In the genomic region with DNA sequence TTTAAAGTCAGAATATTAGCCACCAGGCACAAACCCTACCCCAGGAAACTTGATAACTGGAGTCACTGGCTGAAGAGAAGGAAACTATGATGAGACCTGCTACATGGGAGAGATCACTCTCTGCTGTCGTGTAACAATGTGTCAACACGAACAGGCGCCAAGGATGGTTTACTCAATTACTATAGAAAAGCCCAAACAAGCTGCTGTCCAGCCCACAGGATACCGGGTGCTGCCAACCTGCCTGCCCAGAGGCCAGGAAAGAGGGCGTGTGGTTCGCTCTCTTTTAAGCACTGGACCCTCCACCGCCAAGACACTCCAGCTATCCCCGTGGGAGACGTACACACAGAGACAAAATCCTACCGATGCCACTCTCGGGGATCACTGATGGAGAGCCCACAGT, we compare ENCODE assay signal across 21 mouse cellular contexts. TPM values are rescaled to one million over a fixed set of nuclear protein-coding genes. Genes with fewer than 3 reads are reported as not detected.
DNase-seq lines count a peak whose midpoint lies in the region; ATAC-seq and TF ChIP-seq lines count a peak whose summit lies in the region.
"Had no signal": no experiment of that assay in that cellular context is flagged by ENCODE, and none has a peak within 500 bp of the region (broad histone marks: within the 10 kb centered on the region; RNA-seq: fewer than 3 reads in every experiment).

No protein-coding gene starts in this region.

- peaks cover 21% of the 10 kb centered on the region for H3K4me1 ChIP-seq in limb, embryonic 12.5 days (replicated peaks)
- H3K4me1 ChIP-seq in limb, embryonic 10.5 days: peaks cover 13% of the 10 kb centered on the region
- peaks cover 34% of the 10 kb centered on the region for H3K4me1 ChIP-seq in limb, embryonic 13.5 days
- H3K4me1 ChIP-seq in forebrain, embryonic 15.5 days: no peaks in the 10 kb centered on the region; the same call in 1 of the 2 replicates
- H3K4me1 ChIP-seq: liver, embryonic 15.5 days; midbrain, embryonic 13.5 days had no signal

- H3K9me3 ChIP-seq in limb, embryonic 12.5 days: peaks cover 2% of the 10 kb centered on the region; the same call in 1 of the 2 replicates
- H3K9me3 ChIP-seq in limb, embryonic 10.5 days (replicated peaks): no peaks in the 10 kb centered on the region
- peaks cover 7% of the 10 kb centered on the region; the same call in 1 of the 2 replicates for H3K9me3 ChIP-seq in limb, embryonic 13.5 days
- H3K9me3 ChIP-seq in forebrain, embryonic 15.5 days: 0 out of 2 replicates have a peak, but pooled peaks cover 7% of the 10 kb centered on the region
- H3K9me3 ChIP-seq: liver, embryonic 15.5 days had no signal

- peak overlapping the region; percentile 25; the same call in 1 of the 2 replicates for H3K4me2 ChIP-seq in limb, embryonic 12.5 days
- peak overlapping the region; percentile 38 for H3K4me2 ChIP-seq in limb, embryonic 13.5 days (replicated peaks)
- no peak overlapping the region for H3K4me2 ChIP-seq in forebrain, embryonic 15.5 days (replicated peaks)
- H3K4me2 ChIP-seq: liver, embryonic 15.5 days; midbrain, embryonic 13.5 days; neural tube, embryonic 13.5 days had no signal

- H3K36me3 ChIP-seq in limb, embryonic 12.5 days: no peaks in the 10 kb centered on the region
- H3K36me3 ChIP-seq in limb, embryonic 10.5 days: no peaks in the 10 kb centered on the region
- no peaks in the 10 kb centered on the region; the same call in 1 of the 2 replicates for H3K36me3 ChIP-seq in limb, embryonic 13.5 days
- 0 out of 2 replicates have a peak, but pooled peaks cover 4% of the 10 kb centered on the region for H3K36me3 ChIP-seq in forebrain, embryonic 15.5 days
- H3K36me3 ChIP-seq: liver, embryonic 15.5 days; midbrain, embryonic 13.5 days; neural tube, embryonic 13.5 days had no signal

- no peak overlapping the region for H3K9ac ChIP-seq in limb, embryonic 12.5 days (replicated peaks)
- no peak overlapping the region; the same call in 1 of the 2 replicates for H3K9ac ChIP-seq in limb, embryonic 13.5 days
- no peak overlapping the region for H3K9ac ChIP-seq in forebrain, embryonic 15.5 days (replicated peaks)
- H3K9ac ChIP-seq: liver, embryonic 15.5 days; midbrain, embryonic 13.5 days; neural tube, embryonic 13.5 days had no signal

- intact Hi-C loops in gastrocnemius, adult 2 months (cut with DNase I): no loop called here

- WGBS in limb, embryonic 12.5 days: 67% methylated on average over 11 of the region's 11 CpGs
- 76% methylated on average over 11 of the region's 11 CpGs for WGBS in limb, embryonic 10.5 days
- 53% methylated on average over 11 of the region's 11 CpGs for whole genome bisulfite sequencing in limb, embryonic 13.5 days
- 58% methylated on average over 11 of the region's 11 CpGs for WGBS in forebrain, embryonic 15.5 days

- TF ChIP-seq CTCF in gastrocnemius, adult 2 months (IDR thresholded peaks at IDR 0.05): no peak

- peak overlapping the region; percentile 56 for H3K4me3 ChIP-seq in gastrocnemius, adult 2 months
- H3K4me3 ChIP-seq in limb, embryonic 12.5 days (replicated peaks): no peak overlapping the region
- H3K4me3 ChIP-seq in limb, embryonic 10.5 days: no peak overlapping the region
- no peak overlapping the region for H3K4me3 ChIP-seq in limb, embryonic 13.5 days
- H3K4me3 ChIP-seq in forebrain, embryonic 15.5 days: no peak overlapping the region
- H3K4me3 ChIP-seq: erythroblast, embryonic 14.5 days; liver, embryonic 15.5 days; midbrain, embryonic 13.5 days; neural tube, embryonic 13.5 days had no signal

- no peaks in the 10 kb centered on the region for H3K27me3 ChIP-seq in limb, embryonic 12.5 days
- no peaks in the 10 kb centered on the region for H3K27me3 ChIP-seq in limb, embryonic 10.5 days (ENCODE audit: low read depth, poor library complexity, severe bottlenecking)
- H3K27me3 ChIP-seq in limb, embryonic 13.5 days: no peaks in the 10 kb centered on the region
- no peaks in the 10 kb centered on the region for H3K27me3 ChIP-seq in forebrain, embryonic 15.5 days
- H3K27me3 ChIP-seq: liver, embryonic 15.5 days; midbrain, embryonic 13.5 days; neural tube, embryonic 13.5 days had no signal

- no peak for ATAC-seq in limb, embryonic 12.5 days (ENCODE audit: insufficient number of reproducible peaks, insufficient read depth, low FRiP score, low TSS enrichment, low read depth)
- ATAC-seq in limb, embryonic 13.5 days (ENCODE audit: low FRiP score, low read depth): peak; percentile 7; the same call in 1 of the 2 replicates
- ATAC-seq in forebrain, embryonic 15.5 days (replicated peaks): no peak
- ATAC-seq: forebrain, embryonic 14.5 days; midbrain, embryonic 13.5 days had no signal

- peak overlapping the region; percentile 67 for H3K27ac ChIP-seq in gastrocnemius, adult 2 months
- peak overlapping the region; percentile 20; the same call in 1 of the 2 replicates for H3K27ac ChIP-seq in limb, embryonic 12.5 days
- H3K27ac ChIP-seq in limb, embryonic 10.5 days: no peak overlapping the region
- H3K27ac ChIP-seq in limb, embryonic 13.5 days: no peak overlapping the region; the same call in 1 of the 2 replicates
- no peak overlapping the region for H3K27ac ChIP-seq in forebrain, embryonic 15.5 days (replicated peaks)
- H3K27ac ChIP-seq: liver, embryonic 15.5 days; midbrain, embryonic 13.5 days; neural tube, embryonic 13.5 days; stomach, postnatal 0 days had no signal

- DNase-seq in gastrocnemius, adult 2 months: peak; percentile 43
- DNase-seq in gastrocnemius, postnatal 10 days: no peak
- DNase-seq in limb, embryonic 10.5 days (ENCODE audit: low spot score): no peak
- DNase-seq in 3T3-L1 (ENCODE audit: low read depth, low spot score): peak; percentile 34
- DNase-seq: cerebellum, adult 8-10 months; kidney, adult 18-20 months; kidney, postnatal 25 days; layer of hippocampus, adult 9-11 months; right cerebral cortex, adult 18-20 months; thymus, postnatal 14 days had no signal

RNA-seq across cellular contexts. Expression of gene Bicc1, which starts 13.7 kb away (rescaled TPM):
- 1 to 10 TPM; 7.9 to 9.7 TPM for total RNA-seq in gastrocnemius, adult 2 months (2021)
- total RNA-seq in gastrocnemius, postnatal 10 days (2021): 10 to 100 TPM; 29.2 to 34.9 TPM
- 15.6 and 17.7 TPM in 2 replicates for polyA plus RNA-seq in limb, embryonic 12.5 days (2016; fragmentation: Nextera tagmentation; extraction: Ambion mirVana)
- polyA plus RNA-seq in limb, embryonic 10.5 days (2016; fragmentation: Nextera tagmentation; extraction: Ambion mirVana): 3.0 and 4.5 TPM in 2 replicates
- 31.8 and 33.3 TPM in 2 replicates for polyA plus RNA-seq in limb, embryonic 13.5 days (2015; fragmentation: Nextera tagmentation; extraction: Ambion mirVana)
- polyA plus RNA-seq in forebrain, embryonic 15.5 days (2015; fragmentation: Nextera tagmentation; extraction: Ambion mirVana): 3.0 and 3.7 TPM in 2 replicates
- total RNA-seq: common myeloid progenitor, adult 5-6 weeks; megakaryocyte, adult 5-6 weeks had no signal
- polyA plus RNA-seq: erythroblast, embryonic 14.5 days had no signal

Comparison
In these comparisons a context has a peak if more than half of its experiments do, and no peak if none do; other contexts are left out.
1. DNase-seq: peak in gastrocnemius, adult 2 months (single experiment) and 3T3-L1 (single experiment); none in gastrocnemius, postnatal 10 days (single experiment) and limb, embryonic 10.5 days (single experiment).
2. H3K27ac ChIP-seq: peak in gastrocnemius, adult 2 months (single experiment) and limb, embryonic 12.5 days (single experiment); none in limb, embryonic 10.5 days (single experiment), limb, embryonic 13.5 days (single experiment) and forebrain, embryonic 15.5 days (single experiment).